Mouse (Mus musculus) liver, embryonic 13.5 days (tissue): ENCODE measurements around the gene Hck. TPM values are rescaled to one million over a fixed set of nuclear protein-coding genes. Genes with fewer than 3 reads are reported as not detected.

ENCODE experiments used
- ATAC-seq: fragments of 200-750 bp; cut with Nextera tagmentation; 2 replicates; pipeline ENCODE4 v1.8.0; 2017; ENCODE audit warnings: low read depth, mild to moderate bottlenecking, moderate number of reproducible peaks, moderate library complexity
- DNase-seq: peaks from one replicate; pipeline ENCODE4 v3.0.0; 2022
- H3K27ac ChIP-seq: fragments of 300-500 bp; sonication (generic); 2 replicates; pipeline ENCODE4 v1.5.1; 2015; ENCODE audit warnings: moderate library complexity, mild to moderate bottlenecking, inconsistent platforms
- H3K27me3 ChIP-seq: fragments of 300-500 bp; sonication (generic); 2 replicates; pipeline ENCODE4 v1.6.1; 2015; ENCODE audit warnings: mild to moderate bottlenecking, inconsistent platforms
- H3K36me3 ChIP-seq: fragments of 300-500 bp; sonication (generic); 2 replicates; pipeline ENCODE4 v1.6.1; 2015; ENCODE audit warnings: mild to moderate bottlenecking, inconsistent platforms
- H3K4me1 ChIP-seq: fragments of 300-500 bp; sonication (generic); replicated peaks from 2 replicates; pipeline ENCODE4 v1.6.1; 2015; ENCODE audit warnings: inconsistent platforms
- H3K4me2 ChIP-seq: fragments of 300-500 bp; sonication (generic); 2 replicates; pipeline ENCODE4 v1.6.1; 2015; ENCODE audit warnings: inconsistent platforms, mild to moderate bottlenecking, moderate library complexity
- H3K4me3 ChIP-seq: fragments of 300-500 bp; sonication (generic); replicated peaks from 2 replicates; pipeline ENCODE4 v1.5.1; 2015; ENCODE audit warnings: mild to moderate bottlenecking, inconsistent platforms
- H3K9ac ChIP-seq: fragments of 300-500 bp; sonication (generic); 2 replicates; pipeline ENCODE4 v1.6.1; 2015; ENCODE audit warnings: mild to moderate bottlenecking, inconsistent platforms
- H3K9me3 ChIP-seq: fragments of 300-500 bp; sonication (generic); replicated peaks from 2 replicates; pipeline ENCODE4 v1.6.1; 2016; ENCODE audit warnings: inconsistent platforms
- WGBS: fragments of 180-500 bp; shearing (Covaris S2); methylation state at CpG from one replicate; pipeline ENCODE4 v1.1.7; 2015; ENCODE audit not compliant: insufficient replicate concordance; 5-methylcytosine and 5-hydroxymethylcytosine counted together
- polyA plus RNA-seq: library from polyadenylated mRNA; unstranded; fragments of >200 nt; fragmentation: Nextera tagmentation; extraction: Ambion mirVana; gene quantifications from 2 replicates; pipeline ENCODE4 v1.2.1, GENCODE M21; 2015

The Hck gene
- 7.5 and 7.8 TPM in 2 replicates for polyA plus RNA-seq

DNA sequence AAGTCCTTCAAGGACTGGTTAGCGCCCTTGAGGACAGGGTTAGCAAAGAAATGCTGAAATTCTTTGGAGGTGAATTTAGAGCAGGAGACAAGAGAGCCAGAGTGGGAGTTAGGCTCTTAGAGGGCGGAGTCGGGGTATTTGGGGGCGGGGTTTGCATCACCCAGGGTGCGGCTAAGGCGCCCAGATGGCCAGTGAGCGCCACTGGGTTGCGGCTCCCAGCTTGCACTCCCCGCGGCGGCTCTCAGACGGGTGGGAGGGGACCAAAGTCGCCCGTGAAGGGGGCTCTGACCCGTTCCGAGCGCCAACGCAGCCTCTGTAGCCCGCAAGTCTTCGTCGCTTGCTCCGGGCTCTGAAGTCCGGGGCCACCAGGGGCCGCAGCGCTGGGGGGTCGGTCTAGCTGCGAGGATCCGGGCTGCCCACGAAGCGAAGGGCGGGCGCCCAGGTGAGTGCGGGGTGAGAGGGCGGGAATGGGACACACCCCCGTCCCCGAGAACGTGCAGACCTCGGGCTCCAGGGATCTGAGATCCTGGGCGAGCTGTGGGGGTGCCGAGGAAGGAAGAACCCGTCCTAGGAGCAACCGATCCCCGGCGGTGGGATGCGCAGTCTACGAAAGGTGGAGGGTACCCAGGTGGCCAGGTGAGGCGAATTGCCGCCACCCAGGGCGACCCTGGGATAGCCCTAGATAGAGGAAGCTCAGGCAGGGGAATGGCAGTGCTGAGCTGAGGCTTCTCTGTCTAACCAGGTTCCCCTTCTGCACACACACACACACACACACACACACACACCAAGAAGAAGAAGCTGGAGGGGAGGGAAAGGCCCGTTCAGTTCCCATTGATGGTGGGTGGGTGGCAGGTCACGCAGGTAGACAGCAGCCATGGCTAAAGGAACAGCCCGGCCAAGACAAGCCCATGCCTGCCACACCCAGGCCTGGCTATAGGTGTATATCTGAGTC, at the start of gene Hck:
Gene Hck, plus strand, starts transcription at position 156 of the 952 bp plus-strand sequence.
- Histone ChIP-seq H3K4me1 (peaks cover 10% of the 10 kb centered on the region), H3K27ac (peak within 1 kb of the TSS; percentile 13; the same call in 1 of the 2 replicates), H3K4me3 (peak within 1 kb of the TSS; percentile 50), H3K4me2 (peak within 1 kb of the TSS; percentile 67), H3K27me3 (peaks cover 64% of the 10 kb centered on the region), H3K9ac (peak within 1 kb of the TSS; percentile 50), H3K36me3 (no peaks in the 10 kb centered on the region), H3K9me3 (no peaks in the 10 kb centered on the region)
- DNase-seq, result no peak
- ATAC-seq, result no peak
- WGBS, result 3% methylated on average over 52 of the region's 52 CpGs

DNA sequence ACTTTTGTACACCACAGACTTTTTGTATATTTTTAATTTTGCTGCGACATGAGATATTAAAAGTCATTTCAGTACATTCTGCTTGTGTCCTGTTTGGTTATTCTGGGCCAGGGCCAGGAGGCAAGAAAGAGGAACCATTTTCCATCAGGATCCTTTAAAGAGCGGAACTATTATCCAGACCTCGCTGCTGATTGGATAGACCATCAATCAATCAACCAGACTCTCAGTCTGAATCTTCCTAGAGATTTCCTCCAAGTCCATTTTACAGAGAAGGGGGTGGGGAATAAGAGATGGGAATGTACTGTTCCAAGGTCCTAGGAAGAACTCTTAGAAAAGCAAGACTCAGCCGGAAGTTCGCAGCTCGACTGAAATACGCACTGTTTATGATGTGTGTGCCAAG, 48.1 kb upstream of the Hck start:
- DNase-seq, result no peak
- no peak overlapping the region for H3K4me3 ChIP-seq
- 78% methylated on average over 7 of the region's 7 CpGs for WGBS

DNA sequence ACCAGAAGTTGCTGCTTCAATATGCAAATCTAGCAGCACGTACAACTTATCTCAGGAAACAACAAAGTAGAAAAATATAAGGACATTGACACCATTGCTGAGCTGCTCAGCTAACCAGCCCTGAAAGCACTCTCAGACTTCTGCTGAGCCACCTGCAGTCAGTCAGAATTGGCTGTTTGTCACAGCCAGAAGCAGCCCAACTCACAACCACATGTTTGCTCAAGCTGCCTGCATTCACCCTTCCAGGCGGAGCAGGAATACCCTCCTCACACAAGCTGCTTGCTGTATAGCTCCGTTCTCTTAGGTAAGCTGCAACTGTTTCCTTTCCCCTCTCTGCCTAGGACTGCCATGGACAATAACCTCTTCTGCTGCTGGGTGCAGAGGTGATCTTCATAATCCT, 44.9 kb upstream of the Hck start:
- WGBS, result 55% methylated on average over 3 of the region's 3 CpGs

More for the DNA sequence above, 48.1 kb upstream of the Hck start:
- H3K36me3 ChIP-seq, result no peaks in the 10 kb centered on the region
- H3K27ac ChIP-seq, result no peak overlapping the region
- H3K4me1 ChIP-seq, result peaks cover 5% of the 10 kb centered on the region; the same call in 1 of the 2 replicates
- ATAC-seq, result no peak
- H3K27me3 ChIP-seq, result no peaks in the 10 kb centered on the region
- no peak overlapping the region for H3K9ac ChIP-seq
- no peaks in the 10 kb centered on the region for H3K9me3 ChIP-seq
- no peak overlapping the region for H3K4me2 ChIP-seq

DNA sequence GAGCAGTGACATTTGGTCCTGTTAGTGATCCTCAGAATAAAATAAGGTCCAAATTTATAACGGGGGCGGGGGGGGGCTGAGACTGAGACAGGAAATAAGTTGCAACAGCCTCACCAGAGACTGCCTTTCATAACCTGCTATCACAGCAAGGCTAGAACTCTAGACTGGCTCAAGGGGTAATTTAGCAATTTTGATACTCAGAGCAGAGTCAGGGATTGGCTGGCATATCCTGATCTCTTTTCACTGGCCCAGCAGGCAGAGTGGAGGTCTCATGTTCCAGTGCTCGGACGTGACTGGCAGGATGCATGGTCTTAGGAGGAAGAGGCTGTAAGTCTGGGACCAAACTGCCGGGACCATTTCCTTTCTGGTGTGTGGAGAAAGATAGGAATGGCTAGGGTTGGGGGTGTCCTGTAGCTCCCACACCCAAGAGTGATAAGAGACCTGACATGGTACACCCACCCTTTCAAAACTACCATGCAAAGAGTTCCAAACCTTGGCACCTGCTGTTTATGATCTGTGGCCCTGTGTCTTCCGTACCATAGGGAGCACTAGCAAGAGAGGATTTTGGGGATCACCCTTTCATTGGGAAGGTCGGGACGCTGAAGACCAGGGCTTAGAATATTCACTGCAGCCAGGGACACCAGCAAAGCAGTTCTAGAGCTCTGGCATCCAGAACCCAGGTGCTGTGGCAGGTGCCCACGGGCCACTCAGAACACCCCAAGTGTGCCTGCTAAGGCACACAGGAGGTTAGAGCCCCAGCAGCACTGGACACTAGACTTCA, 43.9 kb upstream of the Hck start:
- H3K4me3 ChIP-seq, result no peak overlapping the region
- no peak overlapping the region for H3K27ac ChIP-seq
- DNase-seq (no peak), ATAC-seq (no peak)
- 45% methylated on average over 9 of the region's 9 CpGs for WGBS
- H3K4me1 ChIP-seq, result peaks cover 5% of the 10 kb centered on the region; the same call in 1 of the 2 replicates
- H3K9me3 ChIP-seq, result no peaks in the 10 kb centered on the region
- no peak overlapping the region for H3K4me2 ChIP-seq
- no peaks in the 10 kb centered on the region for H3K36me3 ChIP-seq
- no peaks in the 10 kb centered on the region for H3K27me3 ChIP-seq
- no peak overlapping the region for H3K9ac ChIP-seq

More for the DNA sequence above, 44.9 kb upstream of the Hck start:
- Histone ChIP-seq H3K27me3 (no peaks in the 10 kb centered on the region), H3K4me2 (no peak overlapping the region), H3K9me3 (no peaks in the 10 kb centered on the region), H3K9ac (no peak overlapping the region), H3K4me1 (peaks cover 5% of the 10 kb centered on the region; the same call in 1 of the 2 replicates), H3K4me3 (no peak overlapping the region), H3K27ac (no peak overlapping the region), H3K36me3 (no peaks in the 10 kb centered on the region)
- DNase-seq (no peak), ATAC-seq (no peak)

DNA sequence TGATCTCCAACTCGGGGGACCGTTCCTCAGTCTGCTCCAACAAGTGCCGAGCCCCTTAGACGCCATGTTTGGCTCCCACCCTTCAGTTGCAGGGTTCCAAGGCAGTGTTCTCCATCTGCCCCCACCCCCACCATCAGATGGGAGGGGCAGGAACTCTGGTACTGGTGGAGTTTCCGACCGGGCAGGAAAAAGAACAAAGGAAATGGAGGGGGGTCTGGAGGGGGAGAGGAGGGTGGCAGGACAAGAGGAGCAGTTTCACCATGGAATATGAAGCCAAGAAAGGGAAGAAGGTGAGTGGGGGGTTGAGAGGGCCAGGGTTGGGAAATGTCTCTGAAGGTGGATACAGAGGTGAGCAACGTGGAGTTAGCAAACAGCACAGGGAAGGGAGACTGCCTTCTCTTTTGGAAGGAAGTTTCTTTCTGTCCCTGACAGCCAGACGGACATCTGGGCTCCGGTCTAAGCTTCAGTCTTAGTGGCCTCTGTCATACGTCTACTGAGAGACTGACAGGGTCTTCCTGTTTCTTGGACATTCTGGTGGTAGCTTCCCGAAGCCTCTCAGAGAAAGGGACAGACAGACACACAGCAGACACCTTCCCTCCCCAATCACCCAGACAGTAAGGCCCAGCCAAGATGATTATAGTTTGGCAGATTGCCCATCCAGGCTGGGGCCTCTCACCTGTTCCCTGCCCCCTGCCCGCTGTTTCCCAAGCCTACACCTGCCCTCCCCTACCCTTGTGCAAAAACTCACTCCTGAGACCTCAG, 42.3 kb upstream of the Hck start, which contains the start of gene Ccm2l:
Gene Ccm2l, plus strand, starts transcription at position 209 of the 762 bp plus-strand sequence.
- ATAC-seq, result no peak
- WGBS, result 18% methylated on average over 12 of the region's 12 CpGs

DNA sequence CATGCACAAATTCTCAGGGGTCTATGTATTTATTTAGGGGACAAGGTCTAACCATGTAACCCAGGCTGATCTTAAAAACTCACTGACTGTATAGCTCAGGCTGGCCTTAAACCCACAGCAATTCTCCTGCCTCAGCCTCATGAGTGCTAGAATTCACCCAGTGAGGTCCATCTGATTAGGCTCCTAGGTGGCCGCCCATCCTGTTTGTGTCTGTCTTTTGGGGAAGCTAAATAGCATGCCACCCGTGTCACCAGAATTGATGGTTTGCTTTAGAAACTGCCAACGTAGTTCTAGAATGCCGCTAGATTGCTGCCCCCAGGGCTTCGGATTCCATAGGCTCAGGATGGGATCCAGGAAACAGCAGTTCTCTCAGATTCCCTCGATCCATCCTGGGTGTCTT, 41.3 kb upstream of the Hck start:
- no peak overlapping the region for H3K4me3 ChIP-seq
- no peaks in the 10 kb centered on the region for H3K36me3 ChIP-seq
- no peaks in the 10 kb centered on the region for H3K9me3 ChIP-seq
- no peak overlapping the region for H3K9ac ChIP-seq
- ATAC-seq, result no peak
- 39% methylated on average over 6 of the region's 6 CpGs for WGBS
- peaks cover 17% of the 10 kb centered on the region for H3K27me3 ChIP-seq
- H3K4me2 ChIP-seq, result peak overlapping the region; percentile 21; the same call in 1 of the 2 replicates
- no peak for DNase-seq
- H3K27ac ChIP-seq, result no peak overlapping the region
- peaks cover 9% of the 10 kb centered on the region; the same call in 1 of the 2 replicates for H3K4me1 ChIP-seq

More for the DNA sequence above, 42.3 kb upstream of the Hck start, which contains the start of gene Ccm2l:
- H3K36me3 ChIP-seq, result no peaks in the 10 kb centered on the region
- 0 out of 2 replicates have a peak within 1 kb of the TSS, but pooled peaks have one; percentile 6 for H3K4me3 ChIP-seq
- no peaks in the 10 kb centered on the region for H3K9me3 ChIP-seq
- no peak for DNase-seq
- H3K9ac ChIP-seq, result no peak within 1 kb of the TSS; the same call in none of the 2 replicates
- peak within 1 kb of the TSS; percentile 21 for H3K4me2 ChIP-seq
- no peak within 1 kb of the TSS for H3K27ac ChIP-seq
- H3K27me3 ChIP-seq, result peaks cover 9% of the 10 kb centered on the region
- peaks cover 5% of the 10 kb centered on the region; the same call in 1 of the 2 replicates for H3K4me1 ChIP-seq

DNA sequence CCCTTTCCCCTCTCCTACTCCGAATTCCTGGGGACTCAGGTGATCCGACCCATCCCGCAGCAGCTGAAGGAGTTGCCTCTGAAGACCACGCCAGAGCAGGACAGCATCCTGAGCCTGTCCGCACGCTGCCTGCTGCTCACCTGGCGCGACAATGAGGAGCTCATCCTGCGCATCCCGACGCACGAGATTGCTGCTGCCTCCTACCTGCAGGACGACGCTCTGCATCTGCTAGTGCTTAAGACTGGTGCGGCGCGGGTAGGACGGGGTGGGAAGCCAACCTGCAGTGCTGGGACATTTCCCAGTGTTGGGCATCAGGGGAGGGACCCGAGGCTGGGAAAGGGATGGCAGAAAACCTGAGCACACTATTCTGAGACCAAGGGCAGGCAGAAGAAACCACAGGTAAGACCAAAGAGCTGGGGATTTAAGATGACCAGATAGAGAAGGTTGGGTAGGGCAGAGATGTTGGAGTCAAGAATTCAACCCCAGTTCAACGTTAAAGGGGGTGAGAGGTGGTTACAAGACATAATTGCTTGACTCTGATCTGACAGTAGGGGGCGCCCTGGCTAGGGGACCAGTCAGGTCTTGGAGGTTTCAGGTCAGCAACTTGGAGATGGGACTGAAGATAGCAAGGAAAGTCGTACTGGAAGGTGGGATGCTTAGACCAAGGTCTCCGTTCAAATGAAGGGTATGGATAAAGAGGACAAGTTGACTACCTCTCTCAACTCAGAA, 37.3 kb upstream of the Hck start:
- ATAC-seq, result no peak

DNA sequence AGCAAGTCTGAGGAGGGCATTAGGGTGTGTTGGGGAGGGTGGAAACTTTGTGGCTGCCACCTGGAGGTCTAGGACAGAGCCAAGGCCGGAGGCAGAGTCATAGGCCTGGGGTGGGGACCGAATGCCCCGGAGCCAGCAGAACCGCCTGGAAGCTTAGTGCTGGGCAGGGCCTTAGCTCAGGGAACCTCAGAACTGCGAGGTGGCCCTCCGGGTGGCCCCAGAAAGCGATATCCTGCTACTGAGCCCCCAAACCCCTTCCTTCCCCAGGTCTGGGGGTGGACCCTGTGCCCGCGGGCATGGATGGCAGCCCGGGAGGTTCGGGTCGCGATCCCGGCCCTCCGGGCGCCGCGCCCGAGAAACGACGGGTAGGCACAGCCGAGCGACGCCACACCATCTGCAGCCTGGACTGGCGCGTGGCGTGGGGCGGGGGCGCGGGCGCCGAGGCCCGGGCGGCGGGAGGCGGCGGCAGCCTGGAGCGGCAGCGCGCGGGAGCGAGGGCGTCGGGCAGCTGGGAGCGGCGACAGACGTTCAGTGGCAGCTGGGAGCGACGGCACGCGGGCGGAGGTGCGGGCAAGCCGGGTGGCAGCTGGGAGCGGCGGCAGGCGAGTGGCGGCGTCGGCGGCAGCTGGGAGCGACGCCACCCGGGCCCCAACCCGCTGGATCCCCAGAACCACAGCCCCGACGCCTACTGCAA, 36.6 kb upstream of the Hck start:
- H3K4me2 ChIP-seq, result peak overlapping the region; percentile 47
- peak overlapping the region; percentile 27 for H3K4me3 ChIP-seq
- no peaks in the 10 kb centered on the region for H3K9me3 ChIP-seq
- ATAC-seq (no peak), DNase-seq (no peak)
- H3K36me3 ChIP-seq, result no peaks in the 10 kb centered on the region
- WGBS, result 65% methylated on average over 67 of the region's 67 CpGs
- peaks cover 14% of the 10 kb centered on the region for H3K4me1 ChIP-seq
- peaks cover 25% of the 10 kb centered on the region for H3K27me3 ChIP-seq
- H3K27ac ChIP-seq, result no peak overlapping the region
- no peak overlapping the region for H3K9ac ChIP-seq

More for the DNA sequence above, 37.3 kb upstream of the Hck start:
- H3K4me3 ChIP-seq, result no peak overlapping the region; the same call in 1 of the 2 replicates
- no peaks in the 10 kb centered on the region for H3K9me3 ChIP-seq
- H3K4me1 ChIP-seq, result peaks cover 7% of the 10 kb centered on the region; the same call in 1 of the 2 replicates
- no peak overlapping the region for H3K27ac ChIP-seq
- H3K4me2 ChIP-seq, result no peak overlapping the region
- H3K27me3 ChIP-seq, result peaks cover 25% of the 10 kb centered on the region
- no peak overlapping the region for H3K9ac ChIP-seq
- 52% methylated on average over 23 of the region's 23 CpGs for WGBS
- no peaks in the 10 kb centered on the region for H3K36me3 ChIP-seq
- DNase-seq, result no peak

DNA sequence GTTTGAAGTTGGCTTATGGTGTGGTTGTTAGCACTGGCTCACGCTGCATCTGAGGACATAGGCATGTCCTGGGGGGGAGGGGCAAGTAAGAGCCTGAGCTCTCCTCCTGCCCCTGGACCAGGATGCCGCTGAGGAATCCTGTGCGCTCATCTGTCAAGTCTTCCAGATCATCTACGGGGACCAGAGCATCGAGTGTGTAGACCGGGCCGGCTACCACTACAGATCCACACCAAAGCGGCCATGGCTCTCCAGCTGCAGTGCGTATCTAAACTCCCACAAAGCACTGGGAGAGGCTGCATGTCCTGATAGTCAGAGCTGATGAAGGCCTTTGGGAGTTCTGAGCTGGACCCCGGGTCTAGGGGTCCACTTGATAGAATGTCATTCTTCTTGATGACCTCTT, 33.6 kb upstream of the Hck start:
- WGBS, result 81% methylated on average over 10 of the region's 10 CpGs
- Histone ChIP-seq H3K4me3 (no peak overlapping the region), H3K4me1 (peaks cover 25% of the 10 kb centered on the region), H3K27me3 (peaks cover 25% of the 10 kb centered on the region), H3K9ac (no peak overlapping the region), H3K36me3 (no peaks in the 10 kb centered on the region), H3K27ac (no peak overlapping the region), H3K4me2 (no peak overlapping the region), H3K9me3 (no peaks in the 10 kb centered on the region)
- DNase-seq (no peak), ATAC-seq (no peak)
